Mouse (Mus musculus): ENCODE data around the gene Aph1a. TPM values are rescaled to one million over a fixed set of nuclear protein-coding genes. Genes with fewer than 3 reads are reported as not detected.
"Not testable (repeated sequence)": the region's sequence is repeated elsewhere in the genome, so short reads cannot be mapped to it uniquely, and the experiment has no call there.

The Aph1a gene
- 100 to 1,000 TPM in 1 of 2 experiments, 10 to 100 TPM in 1; 97.7 to 102 TPM for total RNA-seq (2021)
- long read RNA-seq, transcript Aph1a-202 (7 exons, 1,601 nt), result major isoform, 13 of 35 reads
- long read RNA-seq, transcript Aph1a-201 (6 exons, 2,863 nt), result minor isoform, 9 of 35 reads
- long read RNA-seq, partial matches to known transcripts, result 1 of 35 reads
- long read RNA-seq, other reads (novel, unspliced or antisense), result 12 of 35 reads

DNA sequence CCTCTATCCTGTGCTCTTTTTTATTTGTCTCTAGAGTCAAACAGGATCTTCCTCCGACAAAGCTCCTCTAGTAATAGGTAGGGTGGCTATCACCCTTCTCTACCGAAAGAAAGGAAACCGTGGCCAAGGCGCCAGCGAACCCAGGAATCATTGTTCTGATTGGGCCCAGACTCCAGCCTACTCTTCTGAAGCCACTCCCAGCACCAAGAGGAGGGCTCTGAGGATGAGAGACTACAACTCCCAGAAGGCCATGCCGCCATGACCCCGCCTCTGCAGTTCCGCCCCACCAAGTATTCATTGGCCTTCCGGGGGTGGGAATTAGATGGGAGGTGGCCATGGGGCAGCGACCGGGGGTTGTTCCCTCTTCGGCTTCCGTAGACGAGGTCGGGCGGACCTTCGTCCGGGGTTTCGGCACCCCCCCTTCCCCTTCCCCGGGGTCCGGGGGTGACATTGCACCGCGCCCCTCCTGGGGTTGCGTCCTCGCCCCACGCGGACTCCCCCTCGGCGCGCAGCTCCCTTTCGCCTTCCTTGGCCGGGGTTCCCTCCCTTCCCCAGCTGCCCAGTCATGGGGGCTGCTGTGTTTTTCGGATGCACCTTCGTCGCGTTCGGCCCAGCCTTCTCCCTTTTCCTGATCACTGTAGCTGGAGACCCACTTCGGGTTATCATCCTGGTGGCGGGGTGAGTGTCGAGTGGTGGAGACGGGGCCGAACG, at the start of gene Aph1a:
Gene Aph1a, plus strand, starts transcription at position 364 of the 711 bp plus-strand sequence.
- peak; percentile 91 to 94 for DNase-seq (ENCODE audit: low spot score in 2 of 2)

GRCm38 (mm10) chr3:95850611-95851010, 43.2 kb upstream of the Aph1a start:
- no peak for DNase-seq (ENCODE audit: low spot score in 2 of 2)

GRCm38 (mm10) chr3:95851317-95851716, 42.5 kb upstream of the Aph1a start:
- no peak for DNase-seq (ENCODE audit: low spot score in 2 of 2)

- peak; percentile 90 to 94 for DNase-seq (ENCODE audit: low spot score in 2 of 2)
Measured at GRCm38 (mm10) chr3:95855502-95856089, 38.2 kb upstream of the Aph1a start, which contains the start of gene Prpf3. Gene Prpf3, minus strand, starts transcription at chr3:95855885.

GRCm38 (mm10) chr3:95856115-95856514, 37.7 kb upstream of the Aph1a start:
- no peak for DNase-seq (ENCODE audit: low spot score in 2 of 2)

- not testable (repeated sequence) for DNase-seq (ENCODE audit: low spot score in 2 of 2)
Measured at GRCm38 (mm10) chr3:95857050-95857449, 36.7 kb upstream of the Aph1a start.

DNA sequence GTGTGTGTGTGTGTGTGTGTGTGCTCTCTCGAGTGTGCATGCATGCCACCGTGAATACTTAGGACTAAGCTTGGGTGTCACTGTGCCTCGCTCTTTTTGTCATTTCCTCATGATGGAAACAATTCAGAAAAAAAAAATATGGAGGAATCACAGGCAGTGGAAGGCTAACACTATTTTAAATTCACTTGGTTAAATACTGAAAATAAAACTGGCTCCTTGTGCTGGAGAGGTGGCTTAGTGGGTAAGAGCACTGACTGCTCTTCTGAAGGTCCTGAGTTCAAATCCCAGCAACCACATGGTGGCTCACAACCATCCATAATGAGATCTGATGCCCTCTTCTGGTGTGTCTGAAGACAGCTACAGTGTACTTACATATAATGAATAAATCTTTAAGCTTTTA, 35.5 kb upstream of the Aph1a start:
- not testable (repeated sequence) for DNase-seq (ENCODE audit: low spot score in 2 of 2)

DNA sequence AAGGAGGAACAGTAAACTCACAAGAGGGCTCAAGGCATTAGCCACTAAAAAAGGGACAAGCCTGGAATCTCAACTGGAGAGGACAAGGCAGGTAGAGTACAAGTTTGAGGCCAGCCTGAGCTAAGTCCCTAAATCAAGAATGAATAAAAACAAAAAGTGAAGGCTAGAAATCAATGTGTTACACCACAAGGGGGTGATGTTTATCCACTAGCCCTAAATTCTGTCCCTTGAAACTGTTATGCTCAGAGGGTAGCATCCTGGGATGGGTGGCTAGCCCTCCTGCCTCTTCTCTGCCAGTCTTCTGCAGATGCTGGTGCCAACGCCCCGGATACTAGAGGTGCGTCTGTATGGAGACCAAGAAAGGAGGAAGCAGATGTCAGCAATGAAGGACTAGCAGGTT, 33.4 kb upstream of the Aph1a start:
- DNase-seq (ENCODE audit: low spot score in 2 of 2), result no peak

- DNase-seq (ENCODE audit: low spot score in 2 of 2), result no peak
Measured at GRCm38 (mm10) chr3:95861216-95861615, 32.6 kb upstream of the Aph1a start.

DNA sequence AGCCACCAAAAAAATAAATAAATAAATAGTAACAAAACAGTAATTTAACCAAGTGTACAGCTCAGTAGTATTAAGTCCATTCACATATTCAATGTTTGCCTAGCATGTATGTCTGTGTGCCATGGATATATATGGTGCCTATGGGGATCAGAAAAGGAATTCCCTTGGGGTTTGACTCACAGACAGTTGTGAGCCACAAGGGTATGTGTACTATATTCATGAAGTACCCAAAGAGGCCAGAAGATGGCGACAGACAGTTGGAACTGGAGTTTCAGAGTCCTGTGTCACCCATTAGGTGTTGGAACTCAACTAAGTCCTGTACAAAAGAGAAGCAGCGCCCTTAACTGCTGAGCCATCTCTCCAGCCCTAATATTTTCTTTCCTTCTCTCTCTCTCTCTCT, 32.0 kb upstream of the Aph1a start:
- peak; percentile 72 to 77 for DNase-seq (ENCODE audit: low spot score in 2 of 2)

- DNase-seq (ENCODE audit: low spot score in 2 of 2), result no peak
Measured at GRCm38 (mm10) chr3:95863578-95863977, 30.2 kb upstream of the Aph1a start.

DNA sequence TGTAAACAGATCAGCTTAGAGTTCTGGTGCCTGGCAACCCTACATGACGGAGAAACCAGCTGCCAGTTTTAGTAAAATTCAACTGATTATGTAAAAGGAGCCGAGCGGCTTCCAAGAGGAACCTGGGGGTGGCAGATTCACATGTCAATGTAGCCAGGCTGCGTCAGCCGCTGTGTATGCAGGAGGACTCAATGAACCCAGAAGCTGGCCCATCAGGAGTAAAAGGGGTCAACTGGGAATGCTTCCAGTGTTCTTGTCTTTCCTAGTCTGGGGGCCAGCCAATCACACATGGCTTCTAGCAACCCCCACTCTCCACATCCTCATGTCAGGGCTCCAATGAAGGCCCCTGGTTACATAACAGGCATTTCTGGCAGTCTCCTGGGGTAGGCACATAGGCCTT, 28.7 kb upstream of the Aph1a start:
- DNase-seq (ENCODE audit: low spot score in 2 of 2), result peak; percentile 33 to 44

DNA sequence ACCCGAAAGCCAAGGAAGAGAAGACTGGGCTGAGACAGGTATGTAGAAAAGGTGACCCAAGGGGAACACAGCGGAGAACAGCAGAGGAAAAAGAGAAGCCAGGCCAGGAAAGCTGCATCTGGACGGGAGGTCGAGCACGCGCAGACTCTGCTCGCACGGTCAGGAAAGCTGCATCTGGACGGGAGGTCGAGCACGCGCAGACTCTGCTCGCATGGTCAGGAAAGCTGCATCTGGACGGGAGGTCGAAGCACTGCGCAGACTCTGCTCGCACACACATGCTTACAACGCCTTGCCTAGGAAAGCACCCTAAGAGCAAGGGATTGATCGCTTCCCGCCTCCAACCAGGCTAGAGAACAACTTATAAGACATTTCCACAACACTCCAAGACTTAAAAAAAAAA, 28.2 kb upstream of the Aph1a start:
- no peak for DNase-seq (ENCODE audit: low spot score in 2 of 2)

GRCm38 (mm10) chr3:95866071-95866470, 27.7 kb upstream of the Aph1a start:
- DNase-seq (ENCODE audit: low spot score in 2 of 2), result no peak

DNA sequence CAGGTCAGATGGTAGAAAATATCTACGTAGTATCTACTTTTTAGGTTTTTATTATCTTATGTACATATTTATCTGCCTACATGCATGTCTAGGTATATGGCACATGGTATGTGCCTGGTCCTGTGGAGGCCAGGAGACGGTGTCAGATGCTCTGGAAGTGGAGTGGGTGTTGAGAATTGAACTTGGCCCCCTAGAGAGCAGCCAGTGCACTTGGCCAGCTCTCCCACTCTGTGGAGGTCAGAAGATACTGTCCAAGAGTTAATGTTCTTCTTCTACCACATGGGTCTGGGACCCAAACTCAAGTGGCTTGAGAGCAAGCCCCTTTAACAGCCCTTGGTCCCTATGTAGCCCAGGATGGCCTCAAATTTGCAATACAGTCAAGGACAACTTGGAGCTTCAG, 26.4 kb upstream of the Aph1a start:
- DNase-seq (ENCODE audit: low spot score in 2 of 2), result no peak

- DNase-seq (ENCODE audit: low spot score in 2 of 2), result no peak
Measured at GRCm38 (mm10) chr3:95870976-95871375, 22.8 kb upstream of the Aph1a start.

DNA sequence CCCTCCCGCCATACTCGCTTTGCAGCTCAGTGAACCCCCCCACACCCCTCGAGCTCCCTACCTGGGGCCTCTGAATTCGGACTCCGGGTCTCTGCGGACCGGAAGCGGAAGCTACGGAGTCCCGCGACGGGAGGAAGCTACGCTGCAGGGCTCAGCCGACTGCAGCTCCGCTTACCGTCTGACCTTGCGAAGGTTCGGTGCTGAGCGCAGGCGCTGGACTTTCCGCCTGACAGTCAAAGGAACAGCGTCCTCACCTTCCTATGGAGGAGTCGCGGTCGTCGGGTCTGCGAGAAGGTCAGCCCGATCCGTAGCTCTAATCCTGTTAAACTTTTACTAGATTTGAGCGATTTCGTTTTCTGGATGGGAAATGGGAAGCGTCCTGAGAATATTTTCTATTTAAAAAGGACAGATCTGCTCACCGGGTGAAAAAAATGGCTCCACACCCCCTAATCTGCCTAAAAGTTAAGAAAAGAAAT, 22.3 kb upstream of the Aph1a start, which contains the start of gene Mrps21:
Gene Mrps21, minus strand, starts transcription at position 128 of the 476 bp plus-strand sequence.
- peak; percentile 78 to 84 for DNase-seq (ENCODE audit: low spot score in 2 of 2)

- DNase-seq (ENCODE audit: low spot score in 2 of 2), result no peak
Measured at GRCm38 (mm10) chr3:95872048-95872447, 21.7 kb upstream of the Aph1a start.

DNA sequence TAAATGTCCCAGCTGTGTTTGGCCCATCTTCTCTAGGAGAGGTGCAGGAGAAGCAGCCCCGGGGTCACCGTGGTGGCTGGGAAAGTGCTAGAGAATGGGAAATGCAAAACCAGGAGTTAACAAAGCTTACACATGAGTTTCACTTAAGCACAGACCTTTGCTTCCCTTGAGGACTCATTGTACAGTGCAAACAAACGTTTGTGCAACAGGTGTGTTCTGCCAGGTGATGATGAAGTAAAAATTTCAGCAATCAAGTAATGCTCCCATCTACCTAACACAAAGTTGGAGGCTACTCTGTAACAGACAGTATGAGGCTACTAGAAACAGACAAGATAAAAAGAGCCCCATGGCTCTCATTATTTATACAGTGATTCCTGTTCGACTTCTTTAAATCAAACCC, 14.7 kb upstream of the Aph1a start:
- no peak for DNase-seq (ENCODE audit: low spot score in 2 of 2)

- peak; percentile 93 for DNase-seq (ENCODE audit: low spot score in 2 of 2)
Measured at GRCm38 (mm10) chr3:95881979-95882815, 11.6 kb upstream of the Aph1a start, which contains the start of gene Ciart. Gene Ciart, minus strand, starts transcription at chr3:95882251.

- DNase-seq (ENCODE audit: low spot score in 2 of 2), result peak; percentile 78 to 82
Measured at GRCm38 (mm10) chr3:95882816-95883425, 10.8 kb upstream of the Aph1a start.

Measured in layer of hippocampus, postnatal 10 days (tissue).